Mouse (Mus musculus): ENCODE results near the gene Hmg20a.

DNA sequence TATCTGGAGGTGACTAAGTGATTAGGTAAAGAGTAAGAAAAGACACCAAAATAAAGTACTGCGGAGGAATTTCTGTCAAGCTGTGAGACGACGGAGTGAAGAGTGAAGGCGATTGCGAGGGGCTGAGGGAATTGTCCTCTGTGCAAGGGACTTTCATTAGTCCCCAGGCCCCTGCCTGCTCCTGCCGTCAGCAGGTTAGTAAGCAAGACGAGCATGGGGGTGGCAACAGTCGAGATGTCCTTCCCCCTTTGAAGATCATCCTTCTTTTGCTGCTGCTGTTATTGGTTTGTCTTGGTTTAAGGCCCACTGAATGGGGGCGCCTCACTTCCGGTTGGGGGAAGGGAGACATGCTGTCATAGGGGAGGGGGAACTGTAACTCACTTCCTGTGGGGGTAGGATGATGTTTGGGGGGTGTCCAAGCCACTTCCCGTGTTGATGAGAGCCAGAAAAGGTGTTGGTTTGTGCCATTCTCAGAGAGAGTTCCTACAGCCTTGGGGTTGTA lies 380 bp downstream of the Hmg20a start:
- TF ChIP-seq CTCF (IDR thresholded peaks at IDR 0.05; ENCODE audit: low read depth, low read length) (no peak), POLR2A (IDR thresholded peaks at IDR 0.05; ENCODE audit: borderline replicate concordance, low read depth, low read length) (no peak)

All from bone marrow macrophage, adult 2 months (primary cell).